In the genomic region with DNA sequence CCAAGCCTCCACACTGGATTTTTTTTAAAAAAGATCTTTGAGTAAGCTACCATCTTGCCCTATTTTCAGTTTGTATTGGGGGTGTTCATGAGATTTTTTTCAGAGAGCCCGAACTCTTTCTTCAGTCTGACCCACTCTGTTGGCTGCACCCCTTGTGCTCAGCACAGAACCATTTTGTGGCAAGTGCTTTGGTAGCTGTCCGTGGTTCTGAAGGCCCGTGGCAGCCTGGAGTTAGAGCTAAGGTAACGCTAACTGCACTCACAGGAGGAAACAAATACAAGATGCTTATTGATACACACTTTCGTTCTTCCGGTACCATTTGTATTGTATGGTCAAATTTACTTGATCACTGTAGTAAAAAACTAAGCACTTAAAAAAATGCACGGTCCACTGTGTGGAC, we compare ENCODE assay signal across 9 mouse cellular contexts. TPM values are rescaled to one million over a fixed set of nuclear protein-coding genes. Genes with fewer than 3 reads are reported as not detected.
DNase-seq lines count a peak whose midpoint lies in the region; ATAC-seq and TF ChIP-seq lines count a peak whose summit lies in the region.
"Had no signal": no experiment of that assay in that cellular context is flagged by ENCODE, and none has a peak within 500 bp of the region (broad histone marks: within the 10 kb centered on the region; RNA-seq: fewer than 3 reads in every experiment).

No protein-coding gene starts in this region.

- no peak overlapping the region for H3K4me3 ChIP-seq in hindbrain, embryonic 14.5 days (replicated peaks; ENCODE audit: low read length)
- no peak overlapping the region for H3K4me3 ChIP-seq in hindbrain, embryonic 12.5 days
- H3K4me3 ChIP-seq in hindbrain, postnatal 0 days (ENCODE audit: low read length), result no peak overlapping the region

- H3K4me2 ChIP-seq in hindbrain, embryonic 14.5 days (replicated peaks), result no peak overlapping the region
- no peak overlapping the region for H3K4me2 ChIP-seq in hindbrain, embryonic 12.5 days (replicated peaks)
- H3K4me2 ChIP-seq in hindbrain, postnatal 0 days (ENCODE audit: low read depth, low read length), result no peak overlapping the region

- no peaks in the 10 kb centered on the region for H3K9me3 ChIP-seq in hindbrain, embryonic 14.5 days (ENCODE audit: control insufficient read depth, low read length)
- H3K9me3 ChIP-seq in hindbrain, embryonic 12.5 days (replicated peaks), result no peaks in the 10 kb centered on the region
- H3K9me3 ChIP-seq in hindbrain, postnatal 0 days (ENCODE audit: low read length), result no peaks in the 10 kb centered on the region

- H3K27ac ChIP-seq in hindbrain, embryonic 14.5 days, result no peak overlapping the region
- H3K27ac ChIP-seq in hindbrain, embryonic 12.5 days, result no peak overlapping the region
- H3K27ac ChIP-seq in hindbrain, postnatal 0 days, result no peak overlapping the region

- WGBS in hindbrain, embryonic 14.5 days, result 51% methylated on average over 7 of the region's 7 CpGs
- 48% methylated on average over 7 of the region's 7 CpGs for WGBS in hindbrain, embryonic 12.5 days
- 53% methylated on average over 7 of the region's 7 CpGs for WGBS in hindbrain, postnatal 0 days

- peak; percentile 30 for DNase-seq in hindbrain, embryonic 14.5 days (ENCODE audit: low spot score)
- DNase-seq in 3T3-L1 (ENCODE audit: low read depth, low spot score) (peak; percentile 52), WW6 (ENCODE audit: low read depth, low spot score) (peak; percentile 31), MN1 (ENCODE audit: low spot score) (no peak)
- peak; percentile 33 for DNase-seq in hindbrain, postnatal 0 days (ENCODE audit: low spot score)
- no peak for DNase-seq in cerebellum, adult 8-10 months
- DNase-seq: gastrocnemius, postnatal 36 days had no signal

- H3K27me3 ChIP-seq in hindbrain, embryonic 14.5 days (ENCODE audit: control insufficient read depth, insufficient read depth, low read length), result no peaks in the 10 kb centered on the region
- no peaks in the 10 kb centered on the region for H3K27me3 ChIP-seq in hindbrain, embryonic 12.5 days
- H3K27me3 ChIP-seq in hindbrain, postnatal 0 days (ENCODE audit: insufficient read depth, low read length), result no peaks in the 10 kb centered on the region

- no peak for TF ChIP-seq CTCF in hindbrain, postnatal 0 days (IDR thresholded peaks at IDR 0.05; ENCODE audit: low read depth)

- no peaks in the 10 kb centered on the region for H3K36me3 ChIP-seq in hindbrain, embryonic 14.5 days (replicated peaks; ENCODE audit: control insufficient read depth, insufficient read depth)
- H3K36me3 ChIP-seq in hindbrain, embryonic 12.5 days, result no peaks in the 10 kb centered on the region
- H3K36me3 ChIP-seq in hindbrain, postnatal 0 days (ENCODE audit: insufficient read depth, low read length), result no peaks in the 10 kb centered on the region

- ATAC-seq in hindbrain, embryonic 14.5 days (ENCODE audit: low FRiP score), result no peak
- ATAC-seq in hindbrain, embryonic 12.5 days (ENCODE audit: low FRiP score), result no peak
- ATAC-seq in hindbrain, postnatal 0 days, result no peak
- no peak for ATAC-seq in cerebellum, adult (ENCODE audit: insufficient number of reproducible peaks, low FRiP score, low TSS enrichment)

- no peak overlapping the region for H3K9ac ChIP-seq in hindbrain, embryonic 14.5 days
- no peak overlapping the region for H3K9ac ChIP-seq in hindbrain, embryonic 12.5 days
- no peak overlapping the region for H3K9ac ChIP-seq in hindbrain, postnatal 0 days (replicated peaks; ENCODE audit: low read length)

- H3K4me1 ChIP-seq in hindbrain, embryonic 14.5 days (replicated peaks; ENCODE audit: control insufficient read depth, insufficient read depth, low read length), result no peaks in the 10 kb centered on the region
- H3K4me1 ChIP-seq in hindbrain, embryonic 12.5 days, result no peaks in the 10 kb centered on the region
- no peaks in the 10 kb centered on the region for H3K4me1 ChIP-seq in hindbrain, postnatal 0 days (ENCODE audit: insufficient read depth, low read length)

RNA-seq across cellular contexts. Expression of gene Med27, which starts 36.7 kb away (rescaled TPM):
- polyA plus RNA-seq in hindbrain, embryonic 14.5 days (2014; fragmentation: Nextera tagmentation; extraction: Ambion mirVana), result 68.0 and 71.9 TPM in 2 replicates
- 57.7 and 65.3 TPM in 2 replicates for polyA plus RNA-seq in hindbrain, embryonic 12.5 days (2016; fragmentation: Nextera tagmentation; extraction: Ambion mirVana)
- 67.9 and 70.3 TPM in 2 replicates for total RNA-seq in hindbrain, postnatal 0 days (2014; rRNA removed)
- polyA plus RNA-seq in hindbrain, postnatal 0 days (2015; fragmentation: Nextera tagmentation; extraction: Ambion mirVana), result 58.8 and 60.7 TPM in 2 replicates

RNA-seq across cellular contexts. Expression of gene Ntng2, which starts 57.2 kb away (rescaled TPM):
- polyA plus RNA-seq in hindbrain, embryonic 14.5 days (2014; fragmentation: Nextera tagmentation; extraction: Ambion mirVana), result 2.9 and 3.9 TPM in 2 replicates
- 2.6 and 3.1 TPM in 2 replicates for polyA plus RNA-seq in hindbrain, embryonic 12.5 days (2016; fragmentation: Nextera tagmentation; extraction: Ambion mirVana)
- total RNA-seq in hindbrain, postnatal 0 days (2014; rRNA removed), result 30.3 and 34.5 TPM in 2 replicates
- polyA plus RNA-seq in hindbrain, postnatal 0 days (2015; fragmentation: Nextera tagmentation; extraction: Ambion mirVana), result 3.4 and 4.6 TPM in 2 replicates

Comparison
In these comparisons a context has a peak if more than half of its experiments do, and no peak if none do; other contexts are left out.
1. DNase-seq: peak in hindbrain, embryonic 14.5 days (single experiment), 3T3-L1 (single experiment), WW6 (single experiment) and hindbrain, postnatal 0 days (single experiment); none in MN1 (single experiment) and cerebellum, adult 8-10 months (single experiment).